8 mouse cellular contexts compared by ENCODE assay signal in the genomic region with DNA sequence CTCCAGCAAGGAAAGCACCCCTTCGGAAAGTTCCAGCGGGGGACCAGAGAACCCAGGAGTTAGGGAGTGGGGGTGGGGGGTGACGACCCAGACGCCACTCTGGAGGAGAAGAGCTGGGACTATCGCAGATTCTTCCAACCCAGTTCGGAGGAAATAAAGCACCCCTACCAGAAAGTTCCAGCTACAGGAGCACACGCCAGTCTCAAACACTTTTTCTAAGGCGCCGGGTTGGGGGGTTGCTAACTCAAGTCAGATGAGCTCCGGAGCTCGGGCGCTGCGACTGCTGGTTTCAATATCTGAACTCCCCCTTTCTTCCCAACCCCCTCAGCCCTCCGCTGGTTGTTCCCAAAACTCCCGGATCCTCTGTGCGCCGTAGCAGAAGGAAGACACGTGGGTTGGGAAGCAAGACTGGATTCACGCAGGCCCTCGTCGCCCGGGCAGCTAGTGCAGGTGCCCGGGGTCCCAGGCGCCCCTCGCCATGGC. TPM values are rescaled to one million over a fixed set of nuclear protein-coding genes. Genes with fewer than 3 reads are reported as not detected.
DNase-seq lines count a peak whose midpoint lies in the region; ATAC-seq and TF ChIP-seq lines count a peak whose summit lies in the region.

No protein-coding gene starts in this region.

- ATAC-seq in cerebellum, adult (ENCODE audit: insufficient number of reproducible peaks, low FRiP score, low TSS enrichment): no peak
- peak; percentile 1; the same call in 1 of the 2 replicates for ATAC-seq in heart, embryonic 14.5 days (ENCODE audit: insufficient number of reproducible peaks, insufficient read depth, low FRiP score, low read depth)
- ATAC-seq in limb, embryonic 15.5 days (ENCODE audit: insufficient number of reproducible peaks, low FRiP score, low TSS enrichment, low read depth): peak; percentile 27
- ATAC-seq in neural tube, embryonic 15.5 days (ENCODE audit: low FRiP score): peak; percentile 33

- no peaks in the 10 kb centered on the region for H3K36me3 ChIP-seq in thymus, adult 2 months (ENCODE audit: control insufficient read depth, insufficient read depth, low read length)
- H3K36me3 ChIP-seq in heart, embryonic 14.5 days (ENCODE audit: control insufficient read depth, insufficient read depth, low read length): no peaks in the 10 kb centered on the region
- no peaks in the 10 kb centered on the region for H3K36me3 ChIP-seq in limb, embryonic 15.5 days
- no peaks in the 10 kb centered on the region for H3K36me3 ChIP-seq in neural tube, embryonic 15.5 days

- peak overlapping the region; percentile 76 for H3K9ac ChIP-seq in heart, embryonic 14.5 days (ENCODE audit: low read length)
- H3K9ac ChIP-seq in limb, embryonic 15.5 days: peak overlapping the region; percentile 68
- peak overlapping the region; percentile 45 for H3K9ac ChIP-seq in neural tube, embryonic 15.5 days (replicated peaks)

- H3K4me3 ChIP-seq in thymus, adult 2 months (ENCODE audit: control insufficient read depth, insufficient read depth, low read length): peak overlapping the region; percentile 24
- H3K4me3 ChIP-seq in heart, embryonic 14.5 days (ENCODE audit: control insufficient read depth in 1 of 2, insufficient read depth in 1 of 2, low read depth in 1 of 2, low read length in 2 of 2): peak overlapping the region; percentile 62 to 66
- peak overlapping the region; percentile 70 for H3K4me3 ChIP-seq in limb, embryonic 15.5 days
- H3K4me3 ChIP-seq in neural tube, embryonic 15.5 days (replicated peaks): peak overlapping the region; percentile 48

- peaks cover 9% of the 10 kb centered on the region; the same call in 1 of the 2 replicates for H3K27me3 ChIP-seq in thymus, adult 2 months (ENCODE audit: control insufficient read depth, insufficient read depth, low read length)
- peaks cover 40% of the 10 kb centered on the region for H3K27me3 ChIP-seq in heart, embryonic 14.5 days (ENCODE audit: control insufficient read depth, insufficient read depth, low read length)
- H3K27me3 ChIP-seq in limb, embryonic 15.5 days: no peaks in the 10 kb centered on the region
- H3K27me3 ChIP-seq in neural tube, embryonic 15.5 days (replicated peaks): peaks cover 37% of the 10 kb centered on the region

- H3K27ac ChIP-seq in thymus, adult 2 months (ENCODE audit: control insufficient read depth, insufficient read depth, low read length): no peak overlapping the region
- peak overlapping the region in 1 of 2 experiments; percentile 61; a peak in 1 of 4 replicates for H3K27ac ChIP-seq in heart, embryonic 14.5 days (replicated peaks in 1 of 2; ENCODE audit: control insufficient read depth in 1 of 2, insufficient read depth in 1 of 2, low read depth in 2 of 2, low read length in 2 of 2)
- H3K27ac ChIP-seq in limb, embryonic 15.5 days: peak overlapping the region; percentile 99
- H3K27ac ChIP-seq in neural tube, embryonic 15.5 days (replicated peaks): peak overlapping the region; percentile 77

- DNase-seq in cerebellum, postnatal 14 days: peak; percentile 36 to 38
- DNase-seq in thymus, adult 2 months: peak; percentile 11
- DNase-seq in thymus, postnatal 10 days (ENCODE audit: low spot score in 2 of 2): no peak
- no peak for DNase-seq in c-Kit-positive CD71-positive TER-119-positive erythroid progenitor cells, embryonic 14.5 days (ENCODE audit: low spot score)

- WGBS in thymus, adult 2 months: 2% methylated on average over 25 of the region's 25 CpGs
- under 1% methylated on average over 25 of the region's 25 CpGs for WGBS in heart, embryonic 14.5 days
- 0% methylated on average over 25 of the region's 25 CpGs for WGBS in limb, embryonic 15.5 days
- WGBS in neural tube, embryonic 15.5 days: under 1% methylated on average over 25 of the region's 25 CpGs

- H3K9me3 ChIP-seq in heart, embryonic 14.5 days (ENCODE audit: control insufficient read depth, low read length): no peaks in the 10 kb centered on the region
- H3K9me3 ChIP-seq in limb, embryonic 15.5 days: no peaks in the 10 kb centered on the region
- H3K9me3 ChIP-seq in neural tube, embryonic 15.5 days (replicated peaks): no peaks in the 10 kb centered on the region

- H3K4me2 ChIP-seq in heart, embryonic 14.5 days (ENCODE audit: low read length): peak overlapping the region; percentile 97
- peak overlapping the region; percentile 84 for H3K4me2 ChIP-seq in limb, embryonic 15.5 days
- H3K4me2 ChIP-seq in neural tube, embryonic 15.5 days: peak overlapping the region; percentile 97

- no peak for TF ChIP-seq POLR2A in thymus, adult 2 months (IDR thresholded peaks at IDR 0.05; ENCODE audit: control insufficient read depth, extremely low read depth, insufficient read depth, low read length, poor library complexity)

- 0 out of 2 replicates have a peak, but pooled peaks cover 2% of the 10 kb centered on the region for H3K4me1 ChIP-seq in thymus, adult 2 months (replicated peaks; ENCODE audit: control insufficient read depth, insufficient read depth, low read length)
- peaks cover 7 to 11% of the 10 kb centered on the region in 2 experiments for H3K4me1 ChIP-seq in heart, embryonic 14.5 days (ENCODE audit: control insufficient read depth in 2 of 2, insufficient read depth in 2 of 2, low read length in 2 of 2)
- peaks cover 53% of the 10 kb centered on the region for H3K4me1 ChIP-seq in limb, embryonic 15.5 days
- H3K4me1 ChIP-seq in neural tube, embryonic 15.5 days: peaks cover 50% of the 10 kb centered on the region

- TF ChIP-seq CTCF in thymus, adult 2 months (IDR thresholded peaks at IDR 0.05; ENCODE audit: borderline replicate concordance, control insufficient read depth, extremely low read depth, insufficient read depth, low read length, poor library complexity): no peak; the same call in 1 of the 2 replicates

RNA-seq across cellular contexts. Expression of a gene that starts 0.5 kb away (rescaled TPM):
- polyA plus RNA-seq in thymus, adult 2 months (2012; rRNA removed): 1.6 and 2.4 TPM in 2 replicates
- 3.9 and 4.2 TPM in 2 replicates for polyA plus RNA-seq in heart, embryonic 14.5 days (2014; fragmentation: Nextera tagmentation; extraction: Ambion mirVana)
- polyA plus RNA-seq in limb, embryonic 15.5 days (2015; fragmentation: Nextera tagmentation; extraction: Ambion mirVana): 14.5 and 15.7 TPM in 2 replicates
- polyA plus RNA-seq in neural tube, embryonic 15.5 days (2015; fragmentation: Nextera tagmentation; extraction: Ambion mirVana): 1.6 and 3.1 TPM in 2 replicates

Comparison
In these comparisons a context has a peak if more than half of its experiments do, and no peak if none do; other contexts are left out.
1. DNase-seq: peak in cerebellum, postnatal 14 days (2 of 2) and thymus, adult 2 months (single experiment); none in thymus, postnatal 10 days (0 of 2) and c-Kit-positive CD71-positive TER-119-positive erythroid progenitor cells, embryonic 14.5 days (single experiment).
2. Peak in every context shown above with its lines, with median percentiles within 50 percentile points of each other: H3K4me3 ChIP-seq, H3K4me2 ChIP-seq and H3K9ac ChIP-seq.